Mouse (Mus musculus) CD4-positive, CD25-positive, alpha-beta regulatory T cell, adult 4 months (primary cell): ENCODE measurements around the gene Reps2. TPM values are rescaled to one million over a fixed set of nuclear protein-coding genes. Genes with fewer than 3 reads are reported as not detected.

ENCODE experiments used
- ATAC-seq: one replicate; pipeline ENCODE4 v1.8.0; 2017
- polyA plus RNA-seq, 2 experiments: library from polyadenylated mRNA; unstranded; fragments of 100-300 nt; shearing (Covaris generic); gene quantifications; one replicate each; pipeline ENCODE4 v1.2.1; 2017

Reps2 gene
- not detected for polyA plus RNA-seq

DNA sequence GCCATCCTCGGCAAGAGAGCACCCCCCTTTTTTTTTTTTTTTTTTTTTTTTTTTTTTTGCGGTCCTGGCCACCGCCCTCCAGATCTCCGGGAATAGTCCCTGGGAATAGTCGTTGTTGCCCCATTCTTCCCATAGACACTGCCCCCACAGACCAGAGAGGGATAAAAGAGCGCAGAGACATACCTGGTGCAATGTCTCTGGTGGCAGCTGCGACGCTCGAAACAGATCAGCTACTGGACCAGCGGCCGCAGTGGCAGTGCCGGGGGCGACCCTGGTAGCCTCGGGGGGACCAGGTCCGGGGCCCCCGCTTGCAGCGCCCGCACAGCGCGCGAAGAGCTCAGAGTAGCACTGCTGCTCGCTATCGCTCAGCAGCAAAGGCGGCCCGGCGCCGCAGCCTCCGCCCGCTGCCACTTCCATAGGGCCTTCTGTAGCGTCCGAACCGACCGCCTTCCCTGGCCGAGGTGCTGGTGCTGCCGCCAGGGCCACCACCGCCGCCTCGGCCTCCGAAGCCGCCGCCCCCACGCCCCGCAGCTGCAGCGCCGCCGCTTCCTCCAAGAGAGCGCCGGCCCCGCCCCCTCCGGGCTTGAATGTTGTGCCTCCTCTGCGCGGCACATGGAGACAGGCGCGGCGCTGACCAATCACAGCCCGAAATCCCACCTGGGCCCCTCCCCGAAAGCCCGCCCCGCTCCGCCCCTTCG lies at the start of gene Reps2:
Gene Reps2, minus strand, starts transcription at position 559 of the 698 bp plus-strand sequence.
- ATAC-seq, result no peak

DNA sequence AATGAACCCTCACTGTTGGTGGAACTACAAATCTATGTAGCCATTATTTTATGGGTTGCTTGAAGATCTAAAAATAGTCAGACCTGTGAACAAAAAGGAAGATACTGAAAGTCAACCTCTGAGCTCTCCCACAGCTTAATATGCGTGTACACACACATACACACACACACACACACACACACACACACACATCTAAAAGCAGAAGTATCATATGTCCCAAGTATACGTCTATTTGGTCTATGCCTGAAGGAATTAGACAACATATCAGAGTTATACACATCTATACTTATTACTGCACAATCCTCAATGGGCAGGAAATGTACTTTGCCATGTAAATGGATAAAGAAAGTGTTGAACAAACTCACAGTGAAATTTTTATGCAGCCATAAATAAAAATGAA lies 47.8 kb upstream of the Reps2 start:
- no peak for ATAC-seq

DNA sequence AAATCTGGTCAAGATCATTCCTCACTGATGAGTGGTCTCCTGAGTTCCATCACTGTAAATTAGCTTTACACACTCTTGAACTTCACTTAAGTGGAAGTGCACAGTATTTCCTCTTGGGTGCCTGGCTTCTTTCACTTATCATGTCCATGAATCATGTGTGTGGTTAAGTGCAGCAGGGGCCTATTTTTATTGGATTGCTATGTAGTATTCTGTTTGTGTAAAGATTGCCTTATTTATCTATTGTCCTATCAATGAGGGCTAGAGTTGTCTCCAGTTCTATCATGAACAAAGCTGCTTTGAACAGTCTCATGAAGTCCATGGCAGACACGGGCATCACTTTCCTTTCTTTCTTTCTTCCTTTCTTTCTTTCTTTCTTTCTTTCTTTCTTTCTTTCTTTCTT lies 41.9 kb upstream of the Reps2 start:
- no peak for ATAC-seq

DNA sequence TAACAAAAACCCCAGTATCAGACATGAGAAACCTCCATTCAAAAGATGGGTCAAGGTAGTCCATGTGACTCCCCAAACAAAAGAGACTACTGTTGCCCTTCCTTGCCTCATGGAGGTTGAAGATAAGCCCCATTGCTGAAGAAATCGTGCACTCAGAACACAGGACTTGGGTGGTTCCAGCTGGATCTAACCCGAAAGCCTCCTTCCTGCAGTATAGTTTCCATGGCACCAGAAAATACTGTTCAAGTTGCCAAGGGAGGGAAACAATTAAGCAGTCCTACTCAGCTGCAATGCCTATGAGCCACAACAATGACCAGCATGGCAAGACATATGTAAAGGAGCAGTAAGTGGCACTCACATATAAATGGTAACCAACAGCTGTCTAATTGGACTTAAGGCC lies 36.1 kb upstream of the Reps2 start:
- no peak for ATAC-seq

GRCm38 (mm10) chrX:162678820-162679219 lies 35.4 kb upstream of the Reps2 start:
- no peak for ATAC-seq

- no peak for ATAC-seq
Observed at GRCm38 (mm10) chrX:162666166-162666565, 22.7 kb upstream of the Reps2 start.

GRCm38 (mm10) chrX:162660182-162660581 lies 16.7 kb upstream of the Reps2 start:
- no peak for ATAC-seq

DNA sequence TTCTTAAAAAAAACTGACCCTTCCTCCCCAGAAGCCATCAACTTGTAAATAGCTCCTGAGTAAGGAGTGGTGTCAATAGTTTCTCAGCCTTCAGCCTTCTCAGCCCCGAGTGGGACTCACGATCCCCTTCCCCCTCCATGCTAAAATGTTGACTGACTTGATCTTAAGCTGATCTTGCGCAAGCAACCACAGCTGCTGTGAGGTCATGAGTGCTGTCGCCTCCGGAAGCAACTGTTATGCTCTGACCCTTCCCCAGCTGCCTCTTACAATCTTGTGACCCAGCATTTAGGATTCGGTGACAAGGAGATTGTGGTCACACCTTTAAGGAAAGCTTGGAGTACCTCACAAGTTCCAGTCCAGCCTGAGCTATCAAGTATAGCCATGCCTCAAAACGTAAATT lies 10.1 kb upstream of the Reps2 start:
- no peak for ATAC-seq

- ATAC-seq, result no peak
Observed at GRCm38 (mm10) chrX:162652445-162652844, 9.0 kb upstream of the Reps2 start.

GRCm38 (mm10) chrX:162651125-162651524 lies 7.7 kb upstream of the Reps2 start:
- ATAC-seq, result no peak

- ATAC-seq, result no peak
Observed at GRCm38 (mm10) chrX:162643789-162644092, 292 bp upstream of the Reps2 start.

- no peak for ATAC-seq
Observed at GRCm38 (mm10) chrX:162642402-162643090, 903 bp downstream of the Reps2 start.

- no peak for ATAC-seq
Observed at GRCm38 (mm10) chrX:162641764-162642163, 1.7 kb downstream of the Reps2 start.

DNA sequence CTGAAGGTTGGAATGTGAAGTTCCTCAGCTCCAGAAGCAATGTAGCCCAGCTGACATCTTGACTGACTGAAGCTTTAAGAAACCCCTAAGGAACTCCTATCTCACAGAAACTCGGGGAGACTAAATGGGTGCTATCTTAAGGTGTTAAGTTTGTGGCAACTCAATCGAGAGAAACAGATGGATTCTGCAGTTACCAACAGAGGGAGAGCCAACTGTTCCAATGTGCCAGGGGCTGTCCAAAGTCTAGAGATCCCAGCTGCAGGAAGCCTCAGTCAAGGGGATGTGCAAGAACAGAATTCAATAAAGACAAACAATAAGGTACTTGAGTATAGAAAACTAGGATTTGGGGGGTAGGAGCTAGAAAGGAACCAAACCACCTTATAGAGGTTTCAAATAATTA lies 8.3 kb downstream of the Reps2 start:
- no peak for ATAC-seq

DNA sequence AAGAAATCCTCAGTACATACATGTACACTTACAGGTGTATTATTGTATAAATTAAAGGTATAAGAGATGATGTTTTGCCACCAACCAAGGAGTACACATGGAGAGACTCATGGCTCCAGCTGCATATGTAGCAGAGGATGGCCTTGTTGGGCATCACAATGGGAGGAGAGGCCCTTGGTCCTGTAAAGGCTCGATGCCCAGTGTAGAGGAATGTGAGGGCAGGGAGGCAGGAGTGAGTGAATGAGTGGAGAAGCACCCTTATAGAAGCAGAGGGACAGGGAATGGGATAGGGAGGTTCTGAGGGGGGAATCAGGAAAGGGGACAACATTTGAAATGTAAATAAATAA lies 21.4 kb downstream of the Reps2 start:
- ATAC-seq, result no peak

GRCm38 (mm10) chrX:162621194-162622090 lies 22.0 kb downstream of the Reps2 start:
- no peak for ATAC-seq

GRCm38 (mm10) chrX:162619705-162620104 lies 23.7 kb downstream of the Reps2 start:
- no peak for ATAC-seq

GRCm38 (mm10) chrX:162618547-162618946 lies 24.9 kb downstream of the Reps2 start:
- ATAC-seq, result no peak

- ATAC-seq, result no peak
Observed at GRCm38 (mm10) chrX:162606113-162606512, 37.3 kb downstream of the Reps2 start.

GRCm38 (mm10) chrX:162599666-162600065 lies 43.8 kb downstream of the Reps2 start:
- no peak for ATAC-seq

GRCm38 (mm10) chrX:162591005-162591801 lies 52.2 kb downstream of the Reps2 start:
- ATAC-seq, result no peak

DNA sequence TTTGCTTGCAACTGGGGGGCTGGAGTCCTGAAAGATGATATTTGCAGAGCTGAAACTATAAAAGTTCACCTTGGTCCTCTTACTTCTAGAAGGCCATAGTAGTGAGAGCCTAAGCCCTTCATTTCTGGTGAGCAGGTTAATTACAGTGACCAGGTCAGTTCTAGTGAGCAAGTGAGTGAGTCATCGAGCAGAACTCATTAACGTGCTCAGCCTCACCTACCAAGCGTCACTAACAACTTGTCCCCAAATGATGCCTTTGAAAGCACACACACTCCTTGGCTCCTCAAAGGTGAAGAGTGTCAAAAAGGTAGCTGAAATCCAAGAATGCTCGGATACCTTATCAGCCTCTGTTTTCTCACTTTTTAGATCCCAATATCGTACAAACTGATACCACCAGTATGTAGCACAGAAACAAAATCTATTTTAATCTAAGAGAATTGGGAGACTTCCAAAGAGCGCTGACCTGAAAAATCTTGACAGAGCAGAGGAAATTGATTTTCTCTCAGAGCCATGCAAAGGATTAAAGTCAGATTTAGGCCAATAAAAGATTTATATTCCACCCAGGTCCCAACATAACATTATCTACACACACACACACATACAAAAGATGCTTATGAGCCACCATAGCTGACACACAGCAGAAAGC lies 53.2 kb downstream of the Reps2 start:
- ATAC-seq, result no peak
